Mouse (Mus musculus): ENCODE data around the gene Traf1.

DNA sequence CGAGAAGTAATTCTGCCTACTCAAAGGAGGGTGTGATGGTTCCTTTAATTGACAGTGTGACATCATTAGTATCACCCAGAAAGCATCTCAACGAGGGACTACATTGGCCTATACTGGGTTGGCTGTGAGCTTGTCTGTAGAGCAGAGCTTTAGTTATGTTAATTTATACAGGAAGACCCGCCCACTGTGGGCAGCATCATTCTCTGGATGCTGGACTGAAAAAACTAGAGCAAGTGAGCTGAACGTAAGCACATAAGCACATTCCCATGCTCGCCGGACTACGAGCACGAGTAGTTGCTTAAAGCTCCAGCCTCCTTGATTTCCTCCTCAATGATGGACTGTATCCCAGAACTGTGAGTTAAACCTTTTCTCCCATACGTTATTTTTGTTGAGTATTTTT, 37.4 kb upstream of the Traf1 start:
- TF ChIP-seq GATA1 (IDR thresholded peaks at IDR 0.05; ENCODE audit: borderline replicate concordance, low read length) (no peak), FLI1 (IDR thresholded peaks at IDR 0.05; ENCODE audit: low read length) (no peak)

Data from megakaryocyte, embryonic 14.5 days (primary cell).